Mouse (Mus musculus) stomach, embryonic 14.5 days (tissue): ENCODE data around the gene Gm10306. TPM values are rescaled to one million over a fixed set of nuclear protein-coding genes. Genes with fewer than 3 reads are reported as not detected.

Experiments
- ATAC-seq: fragments of 200-750 bp; cut with Nextera tagmentation; 2 replicates; pipeline ENCODE4 v1.8.0; 2017; ENCODE audit warnings: low read depth, moderate TSS enrichment; ENCODE audit not compliant: insufficient number of reproducible peaks, insufficient read depth, low FRiP score
- H3K27ac ChIP-seq: fragments of 300-500 bp; sonication (generic); 2 replicates; pipeline ENCODE4 v1.5.1; 2014; ENCODE audit warnings: mild to moderate bottlenecking, low read length, moderate library complexity, mixed read lengths
- H3K27me3 ChIP-seq: fragments of 300-500 bp; sonication (generic); 2 replicates; pipeline ENCODE4 v1.6.1; 2014; ENCODE audit warnings: low read length, control low read depth, mixed read lengths; ENCODE audit not compliant: control insufficient read depth, insufficient read depth
- H3K36me3 ChIP-seq: fragments of 300-500 bp; sonication (generic); 2 replicates; pipeline ENCODE4 v1.6.1; 2014; ENCODE audit warnings: mild to moderate bottlenecking, control low read depth, low read length, moderate library complexity, mixed read lengths; ENCODE audit not compliant: control insufficient read depth, insufficient read depth
- H3K4me1 ChIP-seq: fragments of 300-500 bp; sonication (generic); 2 replicates; pipeline ENCODE4 v1.6.1; 2014; ENCODE audit warnings: low read length, control low read depth, mixed read lengths; ENCODE audit not compliant: control insufficient read depth, insufficient read depth
- H3K4me2 ChIP-seq: fragments of 300-500 bp; sonication (generic); replicated peaks from 2 replicates; pipeline ENCODE4 v1.6.1; 2014; ENCODE audit warnings: low read depth, low read length, control low read depth
- H3K4me3 ChIP-seq: fragments of 300-500 bp; sonication (generic); 2 replicates; pipeline ENCODE4 v1.5.1; 2014; ENCODE audit warnings: low read depth, low read length, control low read depth
- H3K9ac ChIP-seq: fragments of 300-500 bp; sonication (generic); replicated peaks from 2 replicates; pipeline ENCODE4 v1.6.1; 2014; ENCODE audit warnings: low read depth, mild to moderate bottlenecking, control low read depth, low read length, moderate library complexity, mixed read lengths
- H3K9me3 ChIP-seq: fragments of 300-500 bp; sonication (generic); 2 replicates; pipeline ENCODE4 v1.6.1; 2016; ENCODE audit warnings: low read depth, low read length, control low read depth; ENCODE audit not compliant: control insufficient read depth
- WGBS: fragments of 180-500 bp; shearing (Covaris S2); extraction: QIAGEN DNeasy Blood & Tissue Kit; methylation state at CpG from one replicate; pipeline ENCODE4 v1.1.7; 2014; 5-methylcytosine and 5-hydroxymethylcytosine counted together
- polyA plus RNA-seq: library from polyadenylated mRNA; unstranded; fragments of >200 nt; fragmentation: Nextera tagmentation; extraction: Ambion mirVana; gene quantifications from 2 replicates; pipeline ENCODE4 v1.2.1, GENCODE M21; 2014

Gm10306 gene
- polyA plus RNA-seq, 1 experiment from 2014 or later = not detected

- Histone ChIP-seq H3K4me3 (no peak overlapping the region), H3K36me3 (no peaks in the 10 kb centered on the region), H3K9me3 (no peaks in the 10 kb centered on the region), H3K27me3 (no peaks in the 10 kb centered on the region), H3K4me2 (no peak overlapping the region), H3K4me1 (no peaks in the 10 kb centered on the region), H3K27ac (no peak overlapping the region), H3K9ac (no peak overlapping the region)
- ATAC-seq = no peak
These were observed 36.4 kb downstream of the Gm10306 start for GRCm38 (mm10) chr4:94592709-94593108.

- no peak for ATAC-seq
- H3K9me3 ChIP-seq = no peaks in the 10 kb centered on the region
- peak overlapping the region; percentile 52; the same call in 1 of the 2 replicates for H3K4me2 ChIP-seq
- H3K27ac ChIP-seq = no peak overlapping the region
- H3K36me3 ChIP-seq = no peaks in the 10 kb centered on the region
- 82% methylated on average over 4 of the region's 4 CpGs for WGBS
- no peak overlapping the region; the same call in 1 of the 2 replicates for H3K4me3 ChIP-seq
- H3K27me3 ChIP-seq = no peaks in the 10 kb centered on the region
- H3K4me1 ChIP-seq = 0 out of 2 replicates have a peak, but pooled peaks cover 5% of the 10 kb centered on the region
- H3K9ac ChIP-seq = no peak overlapping the region
These were observed 45.0 kb downstream of the Gm10306 start for GRCm38 (mm10) chr4:94601395-94601794.

GRCm38 (mm10) chr4:94602496-94603030, 46.2 kb downstream of the Gm10306 start:
- under 1% methylated on average over 33 of the region's 33 CpGs for WGBS
- Histone ChIP-seq H3K9ac (peak overlapping the region; percentile 92), H3K27me3 (no peaks in the 10 kb centered on the region), H3K27ac (peak overlapping the region; percentile 84), H3K4me1 (0 out of 2 replicates have a peak, but pooled peaks cover 5% of the 10 kb centered on the region), H3K4me3 (peak overlapping the region; percentile 98), H3K9me3 (no peaks in the 10 kb centered on the region), H3K36me3 (no peaks in the 10 kb centered on the region), H3K4me2 (peak overlapping the region; percentile 52)
- peak; percentile 76 for ATAC-seq

- no peaks in the 10 kb centered on the region for H3K9me3 ChIP-seq
- H3K4me1 ChIP-seq = 0 out of 2 replicates have a peak, but pooled peaks cover 5% of the 10 kb centered on the region
- H3K27me3 ChIP-seq = no peaks in the 10 kb centered on the region
- peak within 1 kb of the TSS; percentile 92 for H3K9ac ChIP-seq
- WGBS = under 1% methylated on average over 45 of the region's 61 CpGs
- no peaks in the 10 kb centered on the region for H3K36me3 ChIP-seq
- peak within 1 kb of the TSS; percentile 84 for H3K4me2 ChIP-seq
- H3K4me3 ChIP-seq = peak within 1 kb of the TSS; percentile 98
- peak; percentile 99 for ATAC-seq
- H3K27ac ChIP-seq = peak within 1 kb of the TSS; percentile 84
These were observed 46.8 kb downstream of the Gm10306 start, which contains the start of gene Plaa for GRCm38 (mm10) chr4:94603031-94603629. Gene Plaa (minus strand): TSS chr4:94603244.

GRCm38 (mm10) chr4:94604452-94605019, 48.2 kb downstream of the Gm10306 start:
- no peak overlapping the region for H3K4me2 ChIP-seq

GRCm38 (mm10) chr4:94605591-94605990, 49.2 kb downstream of the Gm10306 start:
- H3K9me3 ChIP-seq = no peaks in the 10 kb centered on the region
- H3K4me3 ChIP-seq = no peak overlapping the region
- no peak overlapping the region for H3K9ac ChIP-seq
- no peak for ATAC-seq
- no peak overlapping the region for H3K27ac ChIP-seq
- H3K36me3 ChIP-seq = no peaks in the 10 kb centered on the region
- H3K4me1 ChIP-seq = 0 out of 2 replicates have a peak, but pooled peaks cover 5% of the 10 kb centered on the region
- H3K27me3 ChIP-seq = no peaks in the 10 kb centered on the region
- H3K4me2 ChIP-seq = no peak overlapping the region
- WGBS = 89% methylated on average over 2 of the region's 2 CpGs

More at GRCm38 (mm10) chr4:94604452-94605019, 48.2 kb downstream of the Gm10306 start:
- no peaks in the 10 kb centered on the region for H3K27me3 ChIP-seq
- ATAC-seq = no peak
- no peak overlapping the region for H3K9ac ChIP-seq
- WGBS = 88% methylated on average over 2 of the region's 2 CpGs
- no peak overlapping the region for H3K4me3 ChIP-seq
- H3K36me3 ChIP-seq = no peaks in the 10 kb centered on the region
- no peak overlapping the region for H3K27ac ChIP-seq
- 0 out of 2 replicates have a peak, but pooled peaks cover 5% of the 10 kb centered on the region for H3K4me1 ChIP-seq
- H3K9me3 ChIP-seq = no peaks in the 10 kb centered on the region

Other genes starting within 250 kb of the Gm10306 start
- 19.6 and 22.6 TPM in 2 replicates for gene Caap1, start 250 bp downstream of the Gm10306 start, polyA plus RNA-seq
- 64.6 and 66.7 TPM in 2 replicates for gene Plaa, start 46.7 kb downstream of the Gm10306 start, polyA plus RNA-seq
- gene Ift74, start 57.9 kb downstream of the Gm10306 start, polyA plus RNA-seq = 35.7 and 38.6 TPM in 2 replicates
- gene Lrrc19, start 93.6 kb downstream of the Gm10306 start, polyA plus RNA-seq = 1.1 and 1.4 TPM in 2 replicates
- 11.7 and 12.6 TPM in 2 replicates for gene Tek, start 182.7 kb downstream of the Gm10306 start, polyA plus RNA-seq